Mouse (Mus musculus): ENCODE data around the gene Mgrn1. TPM values are rescaled to one million over a fixed set of nuclear protein-coding genes. Genes with fewer than 3 reads are reported as not detected.

Gene Mgrn1
- total RNA-seq, 1 experiment from 2014 or later = 87.7 TPM

DNA sequence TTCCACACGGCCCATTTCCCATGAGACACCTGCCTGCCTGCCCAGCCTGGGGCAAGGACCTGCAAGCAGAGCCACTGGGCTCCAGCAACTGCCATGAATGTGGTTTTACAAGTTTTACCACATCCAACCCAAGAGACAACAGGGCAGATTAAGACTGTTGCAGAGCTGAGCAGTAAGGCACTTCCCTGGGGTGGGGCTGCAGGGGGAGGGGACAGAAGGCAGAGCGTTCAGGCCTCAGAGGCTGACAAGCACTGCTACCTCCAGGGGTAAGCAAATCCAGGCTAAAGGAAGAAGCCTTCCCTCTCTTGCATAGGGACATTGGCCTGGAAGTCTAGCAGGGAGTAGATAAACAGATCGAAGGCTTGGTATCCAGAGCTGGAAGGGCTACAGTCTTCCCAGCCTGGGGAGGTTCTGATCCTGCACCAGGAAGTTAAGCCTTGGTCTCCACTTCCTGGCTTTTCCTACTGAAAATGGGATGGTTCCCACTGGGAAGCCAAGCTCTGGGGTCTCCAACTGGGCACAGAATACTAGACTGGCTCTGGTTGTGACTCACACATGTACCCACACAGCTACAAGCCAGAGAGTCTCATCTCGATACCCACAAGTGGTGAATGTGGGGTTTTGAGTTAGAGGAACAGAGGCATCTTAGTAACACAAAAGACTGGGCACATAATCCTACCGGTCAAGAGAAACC lies 7.7 kb upstream of the Mgrn1 start:
- DNase-seq = peak; percentile 43

DNA sequence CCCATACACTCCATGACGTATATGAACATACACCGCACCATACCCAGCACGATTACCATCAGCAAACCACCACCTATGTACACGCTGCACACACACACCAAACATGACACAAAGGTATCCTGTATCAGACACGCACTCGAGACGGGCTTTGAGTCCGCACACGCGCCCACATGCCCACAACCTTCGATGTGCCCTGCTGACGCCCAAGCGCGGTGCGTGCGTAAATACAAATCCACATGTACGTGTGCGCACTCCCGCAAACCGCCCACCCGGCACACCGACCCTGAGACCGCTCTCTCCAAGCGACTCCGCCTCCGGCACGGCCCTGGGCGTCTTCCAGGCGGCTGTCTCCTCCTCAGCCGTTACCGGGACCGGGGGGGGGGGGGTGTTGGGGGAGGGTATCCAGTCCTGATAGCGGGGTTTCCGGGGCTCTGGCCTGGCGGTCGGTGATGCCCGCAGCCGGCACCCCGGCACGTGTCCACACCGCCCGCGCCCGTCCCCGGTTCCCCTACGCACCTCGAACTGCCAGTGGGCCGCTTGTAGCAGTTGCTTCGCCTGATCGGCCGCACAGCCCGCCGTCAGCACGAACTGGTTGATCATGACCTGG lies 6.8 kb upstream of the Mgrn1 start:
- peak; percentile 72 for DNase-seq

- peak; percentile 94 for DNase-seq
Observed at GRCm38 (mm10) chr16:4879708-4880124, 6.3 kb upstream of the Mgrn1 start.

DNA sequence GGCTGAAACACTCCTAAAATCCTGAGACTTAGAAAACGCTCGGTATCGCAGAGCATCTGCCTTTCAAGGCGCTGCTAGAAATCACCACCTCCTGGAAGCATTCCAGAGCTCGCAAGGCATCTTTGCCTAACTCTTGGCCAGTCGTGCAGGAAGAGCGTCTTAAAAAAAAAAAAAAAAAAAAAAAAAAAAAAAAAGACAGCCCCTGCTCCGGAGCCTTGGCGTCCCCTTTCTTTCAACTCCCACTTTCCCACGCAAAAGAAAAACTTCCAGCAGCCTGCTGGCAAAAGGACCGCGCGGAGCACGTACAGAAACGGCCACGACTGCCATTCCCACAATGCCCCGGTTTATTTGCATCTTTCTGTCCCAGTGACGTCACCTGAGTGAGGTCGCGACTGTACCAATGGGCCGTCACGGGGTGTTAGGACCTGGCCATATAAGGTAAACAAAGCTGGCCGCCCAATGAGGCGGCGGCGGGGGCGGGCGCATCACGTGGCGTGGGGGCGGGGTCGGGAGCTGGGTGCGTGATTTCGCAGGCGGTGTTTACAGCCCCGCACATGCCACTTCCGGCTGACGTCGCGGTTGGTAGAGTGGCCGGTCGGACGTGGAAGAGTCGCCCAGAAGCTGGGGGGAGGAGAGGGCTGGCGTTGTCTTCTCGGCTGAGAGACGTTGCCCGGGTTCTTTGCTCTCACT lies 5.8 kb upstream of the Mgrn1 start, which contains the start of gene Ubald1:
Ubald1 (minus strand) TSS at position 180 of the 690 bp plus-strand sequence.
- peak; percentile 99 for DNase-seq

DNA sequence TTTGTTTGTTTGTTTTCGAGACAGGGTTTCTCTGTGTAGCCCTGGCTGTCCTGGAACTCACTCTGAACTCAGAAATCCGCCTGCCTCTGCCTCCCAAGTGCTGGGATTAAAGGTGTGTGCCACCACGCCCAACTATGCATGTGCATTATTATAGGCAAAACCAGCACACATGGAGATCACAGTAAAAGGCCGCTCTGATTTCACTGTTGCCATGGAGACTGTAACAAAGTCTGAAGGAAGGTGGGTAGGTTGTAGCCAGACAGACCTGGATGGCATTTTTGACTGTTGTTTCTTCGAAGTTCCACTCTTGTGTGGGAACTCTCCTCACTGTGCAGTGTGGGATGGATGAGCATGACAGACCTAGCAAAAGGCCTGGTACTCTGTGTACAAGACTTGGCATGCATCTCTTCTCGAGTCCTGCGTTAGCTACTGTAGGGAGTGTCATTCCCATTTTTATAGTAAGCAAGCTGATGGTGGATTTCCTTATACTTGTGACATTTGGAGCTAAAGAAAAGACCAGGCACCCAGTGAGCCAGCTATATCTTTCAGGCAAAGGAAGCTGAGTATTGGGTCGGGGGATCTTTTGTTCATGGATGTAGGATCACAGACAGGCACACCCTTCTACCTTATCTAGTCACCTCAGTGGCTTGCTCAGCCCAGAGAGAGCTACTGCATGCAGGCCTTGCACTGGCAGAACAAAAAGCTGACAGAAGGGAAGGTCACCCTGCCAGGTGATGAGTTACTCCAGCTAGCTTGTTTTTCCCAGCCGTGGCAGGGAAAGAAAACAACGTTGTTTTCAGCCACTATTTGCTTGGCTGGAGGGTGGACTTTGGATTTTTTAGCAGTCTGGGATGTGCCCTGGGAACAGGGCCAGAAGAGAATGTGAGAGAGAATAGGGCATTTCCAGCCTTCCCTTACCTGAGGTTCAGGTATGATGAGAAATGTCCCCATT lies 4.4 kb upstream of the Mgrn1 start:
- DNase-seq = no peak

DNA sequence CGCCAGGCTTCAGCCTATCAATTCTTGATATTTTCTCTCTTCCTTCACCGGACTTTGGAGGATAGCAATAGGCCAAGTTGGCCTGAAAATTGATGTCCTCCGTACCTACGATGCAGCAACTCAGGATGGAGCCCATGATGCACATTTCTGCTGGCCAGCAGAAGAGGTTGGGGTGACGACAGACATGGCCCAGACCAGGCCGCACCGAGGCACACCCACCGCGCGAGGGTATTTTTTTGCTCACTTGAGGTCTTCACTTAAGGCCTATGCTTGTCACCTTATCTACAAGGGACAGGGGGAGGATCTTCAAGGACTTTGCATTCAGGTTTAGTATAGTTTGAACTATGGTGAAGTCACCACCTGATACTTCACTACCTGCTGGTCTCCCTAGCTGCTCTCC lies 1.1 kb upstream of the Mgrn1 start:
- DNase-seq = no peak

- DNase-seq = no peak
Observed at GRCm38 (mm10) chr16:4886690-4887020, 606 bp downstream of the Mgrn1 start.

- no peak for DNase-seq
Observed at GRCm38 (mm10) chr16:4890201-4890709, 4.2 kb downstream of the Mgrn1 start.

DNA sequence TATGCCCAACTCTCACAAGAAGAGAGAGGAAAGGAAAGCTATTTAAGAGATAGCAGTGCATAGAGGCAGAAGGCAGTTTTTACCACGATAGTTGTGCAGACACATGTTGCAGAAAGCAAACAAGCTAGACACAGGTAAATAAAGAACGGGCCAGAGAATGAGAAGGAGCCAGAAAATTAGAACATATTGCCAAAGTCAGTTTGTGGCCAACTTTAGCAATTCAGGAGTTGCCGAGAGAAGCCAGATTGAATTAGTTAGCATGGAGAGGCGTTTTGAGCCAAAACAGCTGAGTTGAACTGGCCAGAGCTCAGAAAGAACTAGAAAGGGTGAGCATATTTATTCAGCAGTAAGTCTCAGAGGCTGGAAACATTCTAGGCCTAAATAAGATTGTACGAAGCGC lies 6.1 kb downstream of the Mgrn1 start:
- no peak for DNase-seq

GRCm38 (mm10) chr16:4894201-4894908 lies 8.3 kb downstream of the Mgrn1 start:
- DNase-seq = no peak

DNA sequence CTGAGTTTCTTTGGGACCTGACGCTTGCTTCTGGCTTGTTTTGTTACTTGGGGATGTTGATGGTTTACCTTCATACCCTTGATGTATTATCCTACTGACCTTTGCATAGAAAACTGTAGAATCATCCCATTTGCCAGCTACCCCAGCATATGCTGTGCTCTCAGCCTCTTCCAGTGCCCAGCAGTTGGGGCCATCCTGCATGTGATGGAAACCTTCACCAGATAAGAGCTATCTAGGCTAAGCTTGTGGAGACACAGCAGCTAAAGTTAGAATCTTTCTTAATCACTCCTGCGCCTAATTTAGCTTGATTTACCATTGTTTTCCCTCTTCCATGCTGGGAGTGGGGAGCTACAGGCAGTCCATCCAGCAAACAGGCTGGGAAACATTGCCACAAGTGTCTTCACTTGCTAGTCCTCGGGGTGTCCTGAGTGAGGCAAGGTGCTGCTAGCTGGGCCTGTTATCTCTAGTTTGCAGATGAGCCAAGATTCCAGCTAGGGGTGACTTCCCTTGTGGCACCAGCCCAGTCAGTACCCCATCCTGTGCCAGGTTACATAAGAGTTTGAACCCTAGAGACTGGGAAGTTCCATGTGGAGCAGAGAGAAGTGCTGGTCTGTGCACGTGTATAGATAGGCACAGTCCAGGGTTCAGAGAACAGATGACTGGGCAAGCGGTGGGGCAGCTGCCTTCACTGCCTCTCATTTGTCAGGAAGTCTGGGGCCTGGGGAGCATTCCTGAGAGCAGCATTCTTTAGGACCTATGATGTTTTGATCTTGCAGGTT lies 10.4 kb downstream of the Mgrn1 start:
- DNase-seq = peak; percentile 57

DNA sequence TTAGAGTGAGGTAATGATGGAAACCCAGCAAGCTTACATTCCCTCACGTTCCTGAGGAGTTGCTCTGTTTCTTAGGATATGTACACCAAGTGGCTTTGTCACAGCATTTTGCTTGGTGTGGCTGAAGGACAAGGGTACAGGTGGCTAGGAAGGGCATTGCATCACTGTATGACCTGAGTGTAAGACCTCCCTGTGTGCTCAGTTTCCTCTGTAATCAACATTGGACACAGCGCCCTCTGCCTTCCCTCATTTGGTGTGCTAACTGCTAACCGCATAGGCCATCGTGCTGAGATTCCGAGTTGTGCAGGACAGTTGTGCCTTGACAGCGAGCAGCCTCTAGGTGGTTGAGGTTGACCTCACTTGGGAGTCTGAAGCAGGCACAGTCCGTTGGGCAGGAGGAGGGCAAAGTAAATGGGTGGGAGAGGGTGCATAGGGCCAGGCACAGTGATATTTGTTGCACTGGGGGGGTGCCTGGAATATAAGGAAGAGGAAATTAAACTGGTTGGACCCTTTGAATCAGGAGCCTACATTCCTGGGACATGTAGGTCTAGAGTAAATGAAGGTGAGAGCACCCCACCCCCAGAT lies 11.2 kb downstream of the Mgrn1 start:
- DNase-seq = no peak

DNA sequence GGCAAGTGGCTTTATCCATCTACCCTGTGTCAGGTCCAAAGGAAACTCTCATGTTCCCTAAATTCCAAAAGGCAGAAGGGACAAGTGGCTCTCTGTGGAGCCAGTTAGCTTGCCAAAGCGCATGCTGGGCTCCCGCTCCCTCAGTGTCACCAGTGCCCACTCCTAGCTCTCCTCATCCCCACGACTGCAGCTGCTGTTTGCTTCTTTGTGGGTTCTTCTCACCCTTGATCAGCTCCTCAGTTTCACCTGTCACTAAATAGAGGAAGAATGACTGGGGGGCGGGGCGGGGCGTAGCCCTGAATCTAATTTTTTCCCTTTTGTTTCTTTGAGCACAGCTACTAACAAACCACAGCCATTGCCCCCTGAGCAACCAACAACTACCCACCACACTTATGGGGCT lies 12.8 kb downstream of the Mgrn1 start:
- DNase-seq = no peak

DNA sequence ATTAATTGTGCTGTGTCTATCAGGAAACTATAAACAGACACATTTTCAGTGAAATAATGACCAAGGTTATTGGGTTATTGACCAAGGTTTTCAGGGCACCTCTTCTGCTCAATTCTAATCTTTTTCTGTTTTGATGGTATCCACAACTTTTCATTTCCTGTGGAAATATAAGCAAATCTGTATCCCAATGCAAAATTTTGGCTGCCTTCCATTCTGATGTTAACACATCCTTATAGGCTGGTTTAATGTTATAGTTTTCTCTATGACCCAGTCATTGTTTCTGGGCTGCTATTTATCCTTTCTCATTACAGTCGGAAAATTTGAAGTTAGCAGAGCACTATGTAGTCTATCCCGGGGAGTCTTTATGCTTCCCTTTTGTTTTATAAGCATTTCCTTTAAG lies 13.7 kb downstream of the Mgrn1 start:
- no peak for DNase-seq

DNA sequence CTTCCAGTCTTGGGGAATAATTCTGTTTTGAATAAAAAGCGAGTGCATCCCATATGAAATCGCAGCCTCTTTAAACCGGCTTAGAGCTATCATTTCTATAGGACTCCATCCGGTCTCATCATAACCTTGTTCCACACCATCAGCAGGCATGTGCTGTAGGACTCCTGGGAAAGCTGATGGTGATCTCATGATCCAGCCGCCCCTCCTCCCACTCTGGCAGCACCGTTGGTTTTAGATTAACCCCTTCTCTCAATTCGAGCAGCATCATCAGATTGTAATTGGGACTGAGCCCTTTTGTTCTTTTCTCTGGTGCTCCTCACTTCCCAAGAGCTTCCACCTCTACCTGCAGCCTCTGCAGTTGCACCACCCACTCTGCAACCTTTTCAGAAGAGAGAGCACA lies 15.1 kb downstream of the Mgrn1 start:
- no peak for DNase-seq

GRCm38 (mm10) chr16:4902390-4902789 lies 16.3 kb downstream of the Mgrn1 start:
- DNase-seq = no peak

DNA sequence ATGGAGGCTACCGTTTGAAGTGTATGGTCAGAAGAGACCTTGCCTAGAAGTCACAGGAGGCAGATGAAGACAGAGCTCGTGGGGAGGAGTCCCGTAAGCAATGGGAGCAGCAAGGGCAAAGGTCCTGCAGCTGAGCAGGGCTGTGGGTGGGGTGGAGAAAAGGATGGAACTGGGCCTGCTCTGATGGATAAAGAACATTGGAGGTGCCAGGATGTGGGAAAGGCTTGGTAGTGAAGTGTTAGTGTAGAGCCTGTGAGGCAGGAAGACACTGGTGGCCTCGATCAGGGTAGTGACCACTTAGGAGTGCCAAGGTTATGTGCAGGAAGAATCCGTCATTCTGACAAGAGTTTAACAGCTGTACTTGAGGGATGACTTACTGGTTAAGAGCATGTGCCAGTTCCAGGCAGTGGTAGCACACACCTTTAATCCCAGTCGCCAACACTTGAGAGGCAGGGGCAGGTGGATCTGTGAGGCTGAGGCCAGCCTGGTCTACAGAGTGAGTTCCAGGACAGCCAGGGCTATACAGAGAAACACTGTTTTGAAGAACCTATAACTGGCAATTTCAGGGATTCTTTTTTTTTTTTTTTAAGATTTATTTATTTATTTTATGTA lies 17.5 kb downstream of the Mgrn1 start:
- DNase-seq = no peak

DNA sequence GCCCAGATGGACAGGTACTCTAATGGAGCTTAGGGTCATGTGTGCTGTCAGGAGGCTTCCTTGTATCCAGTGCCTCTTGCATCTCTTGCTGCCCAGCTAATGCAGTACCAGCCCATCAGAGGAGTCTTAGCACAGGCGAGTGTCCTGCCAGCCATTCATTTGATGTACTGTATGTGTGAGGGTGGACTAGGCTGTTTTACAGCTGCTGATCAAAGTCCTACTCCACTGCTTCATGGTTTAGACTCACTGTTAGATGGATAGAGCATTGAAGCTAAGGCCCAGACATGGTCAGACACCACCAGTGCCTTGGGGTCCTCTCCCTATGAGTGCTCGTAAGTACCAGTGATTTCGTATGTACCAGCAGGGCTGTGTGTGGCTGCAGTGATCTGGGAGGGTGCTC lies 18.8 kb downstream of the Mgrn1 start:
- DNase-seq = no peak

DNA sequence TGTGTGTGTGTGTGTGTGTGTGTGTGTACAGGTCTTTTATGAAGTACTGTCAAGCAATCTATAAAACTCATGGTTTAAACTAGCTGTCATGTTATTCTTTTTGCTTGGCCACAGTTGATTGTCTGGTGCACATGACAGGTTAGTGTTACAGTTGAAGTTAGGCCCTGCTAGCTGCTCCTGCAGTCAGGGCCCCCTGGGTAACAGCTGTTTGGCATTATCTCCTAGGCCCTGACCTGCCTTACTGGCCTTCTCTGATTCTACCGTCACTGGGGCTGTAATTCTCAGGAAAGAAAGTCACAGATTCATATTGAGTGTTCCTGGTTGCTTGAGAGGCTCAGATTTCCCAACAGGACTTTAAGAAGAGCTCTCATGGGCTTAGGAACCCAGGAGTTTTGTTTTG lies 19.5 kb downstream of the Mgrn1 start:
- no peak for DNase-seq

DNA sequence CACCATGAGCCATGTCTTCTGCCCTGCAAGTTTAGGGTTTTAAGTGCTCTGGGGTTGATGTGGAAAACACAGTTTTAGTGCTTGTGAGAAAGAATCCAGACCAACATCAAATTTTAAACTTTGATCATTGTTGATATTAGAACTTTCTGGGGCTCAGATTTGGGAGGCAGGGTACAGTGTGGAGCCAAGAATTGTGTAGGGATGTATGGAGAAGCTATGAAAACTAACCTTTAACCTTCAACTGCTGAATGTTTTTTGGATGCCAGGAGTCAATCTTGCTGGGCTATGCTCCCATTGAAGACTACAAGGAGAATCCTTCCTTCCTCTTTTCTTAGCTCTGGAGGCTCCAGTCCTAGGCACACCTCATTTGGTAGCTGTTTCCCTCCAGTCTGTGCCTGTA lies 20.5 kb downstream of the Mgrn1 start:
- no peak for DNase-seq

Data from adrenal gland, postnatal 14 days (tissue).